Mouse (Mus musculus) stomach, embryonic 14.5 days (tissue): ENCODE measurements around the gene Ndufa11. TPM values are rescaled to one million over a fixed set of nuclear protein-coding genes. Genes with fewer than 3 reads are reported as not detected.

Source experiments
- ATAC-seq: fragments of 200-750 bp; cut with Nextera tagmentation; 2 replicates; pipeline ENCODE4 v1.8.0; 2017; ENCODE audit warnings: low read depth, moderate TSS enrichment; ENCODE audit not compliant: insufficient number of reproducible peaks, insufficient read depth, low FRiP score
- H3K27ac ChIP-seq: fragments of 300-500 bp; sonication (generic); 2 replicates; pipeline ENCODE4 v1.5.1; 2014; ENCODE audit warnings: mild to moderate bottlenecking, low read length, moderate library complexity, mixed read lengths
- H3K27me3 ChIP-seq: fragments of 300-500 bp; sonication (generic); 2 replicates; pipeline ENCODE4 v1.6.1; 2014; ENCODE audit warnings: low read length, control low read depth, mixed read lengths; ENCODE audit not compliant: control insufficient read depth, insufficient read depth
- H3K36me3 ChIP-seq: fragments of 300-500 bp; sonication (generic); 2 replicates; pipeline ENCODE4 v1.6.1; 2014; ENCODE audit warnings: mild to moderate bottlenecking, control low read depth, low read length, moderate library complexity, mixed read lengths; ENCODE audit not compliant: control insufficient read depth, insufficient read depth
- H3K4me1 ChIP-seq: fragments of 300-500 bp; sonication (generic); 2 replicates; pipeline ENCODE4 v1.6.1; 2014; ENCODE audit warnings: low read length, control low read depth, mixed read lengths; ENCODE audit not compliant: control insufficient read depth, insufficient read depth
- H3K4me2 ChIP-seq: fragments of 300-500 bp; sonication (generic); replicated peaks from 2 replicates; pipeline ENCODE4 v1.6.1; 2014; ENCODE audit warnings: low read depth, low read length, control low read depth
- H3K4me3 ChIP-seq: fragments of 300-500 bp; sonication (generic); 2 replicates; pipeline ENCODE4 v1.5.1; 2014; ENCODE audit warnings: low read depth, low read length, control low read depth
- H3K9ac ChIP-seq: fragments of 300-500 bp; sonication (generic); replicated peaks from 2 replicates; pipeline ENCODE4 v1.6.1; 2014; ENCODE audit warnings: low read depth, mild to moderate bottlenecking, control low read depth, low read length, moderate library complexity, mixed read lengths
- H3K9me3 ChIP-seq: fragments of 300-500 bp; sonication (generic); 2 replicates; pipeline ENCODE4 v1.6.1; 2016; ENCODE audit warnings: low read depth, low read length, control low read depth; ENCODE audit not compliant: control insufficient read depth
- WGBS: fragments of 180-500 bp; shearing (Covaris S2); extraction: QIAGEN DNeasy Blood & Tissue Kit; methylation state at CpG from one replicate; pipeline ENCODE4 v1.1.7; 2014; 5-methylcytosine and 5-hydroxymethylcytosine counted together
- polyA plus RNA-seq: library from polyadenylated mRNA; unstranded; fragments of >200 nt; fragmentation: Nextera tagmentation; extraction: Ambion mirVana; gene quantifications from 2 replicates; pipeline ENCODE4 v1.2.1, GENCODE M21; 2014

Gene Ndufa11
- polyA plus RNA-seq, 1 experiment from 2014 or later, result 502 TPM

- Histone ChIP-seq H3K36me3 (peaks cover 50% of the 10 kb centered on the region), H3K27me3 (no peaks in the 10 kb centered on the region), H3K27ac (no peak overlapping the region), H3K4me3 (no peak overlapping the region), H3K4me1 (no peaks in the 10 kb centered on the region), H3K9ac (no peak overlapping the region), H3K4me2 (no peak overlapping the region), H3K9me3 (no peaks in the 10 kb centered on the region)
- no peak for ATAC-seq
- WGBS, result 81% methylated on average over 5 of the region's 5 CpGs
These were observed 33.9 kb upstream of the Ndufa11 start for GRCm38 (mm10) chr17:56683546-56684140.

GRCm38 (mm10) chr17:56684649-56685048 lies 32.9 kb upstream of the Ndufa11 start:
- WGBS, result 92% methylated on average over 2 of the region's 2 CpGs
- H3K4me1 ChIP-seq, result no peaks in the 10 kb centered on the region

DNA sequence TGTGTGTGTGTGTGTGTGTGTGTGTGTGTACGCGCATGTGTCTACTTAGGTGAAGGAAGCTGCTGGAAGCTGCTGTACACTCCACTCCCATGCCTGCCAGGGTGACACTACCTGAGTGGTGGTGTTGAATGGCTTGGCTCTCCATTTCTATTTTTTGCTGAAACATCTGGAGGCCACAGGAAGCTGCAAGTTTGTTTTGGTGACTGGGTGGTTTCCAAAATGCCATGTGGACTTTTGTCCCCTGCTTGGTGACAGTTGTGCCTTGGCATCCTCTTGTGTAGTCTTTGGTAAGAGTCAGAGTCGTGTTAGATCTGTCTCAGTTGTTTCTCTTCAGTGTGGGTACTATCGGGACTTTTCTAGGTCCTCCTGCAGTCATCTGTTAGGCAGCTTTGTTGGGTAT lies 30.8 kb upstream of the Ndufa11 start:
- no peak for ATAC-seq
- H3K4me1 ChIP-seq, result no peaks in the 10 kb centered on the region
- 85% methylated on average over 4 of the region's 4 CpGs for WGBS

More at GRCm38 (mm10) chr17:56684649-56685048, 32.9 kb upstream of the Ndufa11 start:
- no peak overlapping the region for H3K4me3 ChIP-seq
- peaks cover 53% of the 10 kb centered on the region for H3K36me3 ChIP-seq
- H3K27ac ChIP-seq, result no peak overlapping the region
- H3K4me2 ChIP-seq, result no peak overlapping the region
- no peaks in the 10 kb centered on the region for H3K9me3 ChIP-seq
- no peak for ATAC-seq
- no peaks in the 10 kb centered on the region for H3K27me3 ChIP-seq
- H3K9ac ChIP-seq, result no peak overlapping the region

DNA sequence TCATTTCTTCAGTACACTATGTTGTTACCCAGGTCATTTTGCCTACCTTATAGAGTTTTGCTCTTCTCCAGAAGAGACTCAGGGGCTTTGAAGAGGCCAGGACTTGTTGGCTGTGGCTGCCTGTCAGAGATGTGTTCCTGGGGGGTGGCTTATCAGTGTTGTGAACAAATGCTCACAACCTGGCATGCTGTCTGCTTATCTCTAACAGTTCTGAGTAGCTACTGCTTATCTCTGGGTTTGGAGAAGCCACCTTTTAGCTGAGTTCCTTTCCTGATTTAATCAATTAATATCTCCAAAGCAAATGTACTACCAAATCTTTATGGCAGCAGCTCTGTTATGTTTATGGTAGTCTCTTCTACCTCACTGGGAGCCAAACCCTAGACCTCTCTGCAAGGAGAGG lies 29.5 kb upstream of the Ndufa11 start:
- Histone ChIP-seq H3K36me3 (peaks cover 65% of the 10 kb centered on the region), H3K9ac (no peak overlapping the region), H3K4me2 (no peak overlapping the region), H3K27ac (no peak overlapping the region), H3K9me3 (no peaks in the 10 kb centered on the region), H3K4me1 (0 out of 2 replicates have a peak, but pooled peaks cover under 1% of the 10 kb centered on the region), H3K27me3 (no peaks in the 10 kb centered on the region), H3K4me3 (no peak overlapping the region)
- ATAC-seq, result no peak

More for the DNA sequence above, 30.8 kb upstream of the Ndufa11 start:
- Histone ChIP-seq H3K9ac (no peak overlapping the region), H3K36me3 (peaks cover 61% of the 10 kb centered on the region), H3K9me3 (no peaks in the 10 kb centered on the region), H3K4me2 (no peak overlapping the region), H3K27ac (no peak overlapping the region), H3K27me3 (no peaks in the 10 kb centered on the region), H3K4me3 (no peak overlapping the region)

- no peak overlapping the region for H3K9ac ChIP-seq
- ATAC-seq, result no peak
- H3K36me3 ChIP-seq, result peaks cover 68% of the 10 kb centered on the region
- no peaks in the 10 kb centered on the region for H3K9me3 ChIP-seq
- no peak overlapping the region for H3K4me2 ChIP-seq
- H3K27ac ChIP-seq, result no peak overlapping the region
- no peaks in the 10 kb centered on the region for H3K27me3 ChIP-seq
- 88% methylated on average over 2 of the region's 2 CpGs for WGBS
- no peak overlapping the region for H3K4me3 ChIP-seq
- peaks cover 5% of the 10 kb centered on the region; the same call in 1 of the 2 replicates for H3K4me1 ChIP-seq
These were observed 28.9 kb upstream of the Ndufa11 start for GRCm38 (mm10) chr17:56688689-56689088.

DNA sequence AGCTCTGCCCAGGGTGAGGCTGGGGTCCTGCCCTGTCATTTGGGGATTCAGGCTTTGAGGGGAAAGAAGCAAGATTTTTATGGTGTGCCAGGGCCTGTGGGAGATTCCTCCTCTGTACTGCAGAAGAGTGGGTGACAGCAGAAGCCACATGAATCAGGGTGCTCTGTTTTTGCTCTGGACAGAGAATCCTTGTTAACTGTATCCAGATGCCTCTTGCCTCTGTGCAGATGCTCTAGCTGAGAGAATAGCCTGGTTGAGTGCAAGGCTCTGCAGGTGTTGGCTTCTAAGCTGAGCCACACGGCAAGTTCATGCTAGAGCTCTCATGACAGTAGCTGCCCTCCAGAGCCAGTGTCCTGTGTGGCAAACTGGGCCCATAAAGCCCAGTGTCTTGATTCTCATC lies 24.2 kb upstream of the Ndufa11 start:
- Histone ChIP-seq H3K9me3 (no peaks in the 10 kb centered on the region), H3K4me3 (no peak overlapping the region), H3K4me1 (peaks cover 5% of the 10 kb centered on the region; the same call in 1 of the 2 replicates), H3K9ac (no peak overlapping the region), H3K27ac (no peak overlapping the region), H3K4me2 (no peak overlapping the region), H3K36me3 (peaks cover 62% of the 10 kb centered on the region), H3K27me3 (no peaks in the 10 kb centered on the region)
- no peak for ATAC-seq
- WGBS, result 58% methylated on average over 1 of the region's 1 CpGs

GRCm38 (mm10) chr17:56693851-56694310 lies 23.7 kb upstream of the Ndufa11 start:
- Histone ChIP-seq H3K4me3 (no peak overlapping the region), H3K9me3 (no peaks in the 10 kb centered on the region), H3K27ac (peak overlapping the region; percentile 21; the same call in 1 of the 2 replicates), H3K9ac (no peak overlapping the region), H3K4me2 (no peak overlapping the region), H3K27me3 (no peaks in the 10 kb centered on the region), H3K4me1 (peaks cover 5% of the 10 kb centered on the region; the same call in 1 of the 2 replicates), H3K36me3 (peaks cover 63% of the 10 kb centered on the region)
- 66% methylated on average over 6 of the region's 6 CpGs for WGBS
- ATAC-seq, result no peak

- ATAC-seq, result 0 out of 2 replicates have a peak, but pooled peaks have one; percentile 11
- Histone ChIP-seq H3K4me1 (no peaks in the 10 kb centered on the region), H3K9me3 (no peaks in the 10 kb centered on the region), H3K9ac (no peak overlapping the region), H3K4me2 (no peak overlapping the region), H3K27ac (no peak overlapping the region), H3K27me3 (no peaks in the 10 kb centered on the region), H3K4me3 (no peak overlapping the region), H3K36me3 (peaks cover 75% of the 10 kb centered on the region)
- WGBS, result 54% methylated on average over 2 of the region's 2 CpGs
These were observed 17.1 kb upstream of the Ndufa11 start for GRCm38 (mm10) chr17:56700451-56700850.

GRCm38 (mm10) chr17:56703038-56703437 lies 14.5 kb upstream of the Ndufa11 start:
- WGBS, result 81% methylated on average over 4 of the region's 4 CpGs
- no peaks in the 10 kb centered on the region for H3K9me3 ChIP-seq
- H3K27me3 ChIP-seq, result no peaks in the 10 kb centered on the region
- no peak overlapping the region for H3K4me3 ChIP-seq
- peaks cover 90% of the 10 kb centered on the region for H3K36me3 ChIP-seq
- H3K27ac ChIP-seq, result no peak overlapping the region
- no peak overlapping the region for H3K4me2 ChIP-seq
- H3K4me1 ChIP-seq, result no peaks in the 10 kb centered on the region
- no peak overlapping the region for H3K9ac ChIP-seq
- no peak for ATAC-seq
